Mouse (Mus musculus) heart, embryonic 13.5 days (tissue): ENCODE measurements at regions not wholly inside any gene's neighbourhood (a gene's known extent, or its start where the extent isn't known, plus 50 kb on each side); places are given as distances from the start of the nearest gene placed in this dataset.
"Not testable (repeated sequence)": the region's sequence is repeated elsewhere in the genome, so short reads cannot be mapped to it uniquely, and the experiment has no call there.

Experiments
- ATAC-seq: fragments of 200-750 bp; cut with Nextera tagmentation; 2 replicates; pipeline ENCODE4 v1.8.0; 2017; ENCODE audit warnings: moderate TSS enrichment; ENCODE audit not compliant: insufficient number of reproducible peaks, low FRiP score, low TSS enrichment; ENCODE audit errors: extremely low read depth
- H3K27ac ChIP-seq: fragments of 300-500 bp; sonication (generic); replicated peaks from 2 replicates; pipeline ENCODE4 v1.5.1; 2015; ENCODE audit warnings: moderate library complexity, mild to moderate bottlenecking, inconsistent platforms
- H3K27me3 ChIP-seq: fragments of 300-500 bp; sonication (generic); replicated peaks from 2 replicates; pipeline ENCODE4 v1.6.1; 2015; ENCODE audit warnings: mild to moderate bottlenecking, inconsistent platforms
- H3K36me3 ChIP-seq: fragments of 300-500 bp; sonication (generic); 2 replicates; pipeline ENCODE4 v1.6.1; 2015; ENCODE audit warnings: mild to moderate bottlenecking, inconsistent platforms
- H3K4me1 ChIP-seq: fragments of 300-500 bp; sonication (generic); 2 replicates; pipeline ENCODE4 v1.6.1; 2015; ENCODE audit warnings: inconsistent platforms
- H3K4me2 ChIP-seq: fragments of 300-500 bp; sonication (generic); 2 replicates; pipeline ENCODE4 v1.6.1; 2015; ENCODE audit warnings: inconsistent platforms, mild to moderate bottlenecking, moderate library complexity
- H3K4me3 ChIP-seq: fragments of 300-500 bp; sonication (generic); 2 replicates; pipeline ENCODE4 v1.5.1; 2015; ENCODE audit warnings: moderate library complexity, mild to moderate bottlenecking, inconsistent platforms
- H3K9ac ChIP-seq: fragments of 300-500 bp; sonication (generic); 2 replicates; pipeline ENCODE4 v1.6.1; 2015; ENCODE audit warnings: inconsistent platforms, mild to moderate bottlenecking, moderate library complexity
- H3K9me3 ChIP-seq: fragments of 300-500 bp; sonication (generic); 2 replicates; pipeline ENCODE4 v1.6.1; 2016; ENCODE audit warnings: inconsistent platforms
- WGBS: fragments of 180-500 bp; shearing (Covaris S2); methylation state at CpG from one replicate; pipeline ENCODE4 v1.1.7; 2015; ENCODE audit warnings: mixed read lengths; 5-methylcytosine and 5-hydroxymethylcytosine counted together

DNA sequence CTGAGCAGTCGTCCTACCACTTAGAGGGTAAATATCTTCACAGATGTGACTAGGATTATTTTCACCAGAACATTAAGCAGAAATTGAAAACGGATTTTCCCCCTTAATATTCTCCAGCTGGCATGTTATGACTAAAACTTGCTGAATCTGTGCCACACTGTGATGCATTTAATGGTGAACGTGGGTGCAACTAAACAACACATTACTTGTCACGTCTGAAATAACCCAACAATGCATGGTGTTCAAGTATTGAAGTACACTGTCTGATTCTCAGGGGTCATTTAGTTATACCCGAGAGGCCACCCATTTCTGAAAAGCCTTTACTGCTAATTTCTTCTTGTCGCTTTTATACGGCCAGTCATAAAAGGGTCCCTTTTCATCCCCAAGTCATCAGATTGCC lies 226.5 kb downstream of the Ppp1r3a start:
- WGBS: 72% methylated on average over 7 of the region's 7 CpGs
- no peak overlapping the region for H3K27ac ChIP-seq

DNA sequence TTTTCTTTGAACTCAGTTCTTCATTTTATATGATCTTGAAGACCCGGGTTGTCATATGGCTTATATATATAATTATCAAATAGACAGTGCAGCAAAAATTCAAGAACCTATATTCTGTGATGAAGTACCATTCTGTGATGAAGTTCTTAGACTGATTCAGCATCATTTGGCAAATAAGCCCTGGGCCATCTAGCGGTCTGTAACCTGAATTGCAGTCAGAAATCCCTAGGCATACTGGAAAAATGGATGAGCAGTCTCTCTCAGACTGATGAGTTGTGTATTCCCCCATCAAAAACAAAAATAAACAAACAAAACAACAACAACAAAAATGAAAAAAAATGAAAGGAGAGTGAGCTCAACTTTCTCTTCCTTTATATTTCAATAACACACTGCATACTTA lies 232.3 kb downstream of the Ppp1r3a start:
- WGBS: 10% methylated on average over 2 of the region's 2 CpGs
- no peak for ATAC-seq

More for the DNA sequence above, 226.5 kb downstream of the Ppp1r3a start:
- no peak overlapping the region for H3K4me3 ChIP-seq
- no peak overlapping the region for H3K4me2 ChIP-seq
- no peaks in the 10 kb centered on the region for H3K9me3 ChIP-seq
- H3K27me3 ChIP-seq: no peaks in the 10 kb centered on the region
- H3K36me3 ChIP-seq: no peaks in the 10 kb centered on the region
- no peak for ATAC-seq
- peaks cover 4% of the 10 kb centered on the region for H3K4me1 ChIP-seq
- no peak overlapping the region for H3K9ac ChIP-seq

DNA sequence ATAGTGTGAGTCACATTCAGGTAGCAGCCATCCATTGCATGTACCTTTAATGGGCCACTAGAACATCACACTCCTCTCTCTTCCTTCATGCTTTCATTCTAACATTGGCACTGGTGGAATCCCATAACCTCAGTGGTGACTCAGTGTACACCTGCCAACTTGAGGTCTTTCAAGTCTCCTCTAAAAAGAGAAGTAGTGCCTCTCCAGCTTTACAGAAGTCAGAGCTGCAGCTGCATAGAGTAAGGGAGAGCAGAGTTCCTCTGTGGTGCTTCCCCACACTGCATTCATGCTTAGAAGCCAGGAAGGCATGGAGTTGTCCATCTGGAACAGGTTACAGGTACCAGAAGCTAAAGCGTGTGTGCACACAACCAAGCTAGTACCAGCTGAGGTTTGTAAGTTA lies 233.8 kb downstream of the Ppp1r3a start:
- Histone ChIP-seq H3K4me3 (no peak overlapping the region), H3K27ac (no peak overlapping the region), H3K9ac (no peak overlapping the region), H3K27me3 (no peaks in the 10 kb centered on the region), H3K36me3 (no peaks in the 10 kb centered on the region), H3K9me3 (no peaks in the 10 kb centered on the region), H3K4me1 (no peaks in the 10 kb centered on the region), H3K4me2 (no peak overlapping the region)
- WGBS: 81% methylated on average over 1 of the region's 1 CpGs
- no peak for ATAC-seq

More for the DNA sequence above, 232.3 kb downstream of the Ppp1r3a start:
- no peaks in the 10 kb centered on the region for H3K4me1 ChIP-seq
- H3K4me2 ChIP-seq: no peak overlapping the region
- no peak overlapping the region for H3K9ac ChIP-seq
- no peaks in the 10 kb centered on the region for H3K36me3 ChIP-seq
- H3K27ac ChIP-seq: no peak overlapping the region
- no peak overlapping the region for H3K4me3 ChIP-seq
- no peaks in the 10 kb centered on the region for H3K9me3 ChIP-seq
- H3K27me3 ChIP-seq: no peaks in the 10 kb centered on the region

DNA sequence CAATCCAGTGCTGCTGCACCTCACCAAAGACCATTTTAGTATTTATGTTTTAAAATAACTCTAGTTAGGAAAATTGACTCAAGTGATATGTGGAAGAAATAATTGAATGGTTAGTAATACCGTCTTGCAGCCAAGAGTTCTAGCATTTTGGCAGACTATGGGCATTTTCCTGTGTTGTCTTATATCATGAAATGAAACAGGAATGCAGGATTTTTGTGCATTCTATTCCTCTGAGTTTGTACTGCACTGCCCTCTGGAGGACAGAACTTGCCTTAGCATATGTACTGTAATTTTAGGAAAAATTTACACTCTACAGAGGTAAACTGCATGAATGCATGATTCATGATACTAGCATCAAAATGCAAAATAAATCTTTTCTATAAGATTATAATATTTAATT lies 250.9 kb downstream of the Ppp1r3a start:
- no peak overlapping the region for H3K4me3 ChIP-seq
- no peaks in the 10 kb centered on the region for H3K9me3 ChIP-seq
- H3K4me2 ChIP-seq: no peak overlapping the region
- no peak overlapping the region for H3K27ac ChIP-seq
- 25% methylated on average over 1 of the region's 1 CpGs for WGBS
- no peaks in the 10 kb centered on the region for H3K27me3 ChIP-seq
- ATAC-seq: no peak
- no peak overlapping the region for H3K9ac ChIP-seq
- H3K36me3 ChIP-seq: no peaks in the 10 kb centered on the region
- no peaks in the 10 kb centered on the region for H3K4me1 ChIP-seq

DNA sequence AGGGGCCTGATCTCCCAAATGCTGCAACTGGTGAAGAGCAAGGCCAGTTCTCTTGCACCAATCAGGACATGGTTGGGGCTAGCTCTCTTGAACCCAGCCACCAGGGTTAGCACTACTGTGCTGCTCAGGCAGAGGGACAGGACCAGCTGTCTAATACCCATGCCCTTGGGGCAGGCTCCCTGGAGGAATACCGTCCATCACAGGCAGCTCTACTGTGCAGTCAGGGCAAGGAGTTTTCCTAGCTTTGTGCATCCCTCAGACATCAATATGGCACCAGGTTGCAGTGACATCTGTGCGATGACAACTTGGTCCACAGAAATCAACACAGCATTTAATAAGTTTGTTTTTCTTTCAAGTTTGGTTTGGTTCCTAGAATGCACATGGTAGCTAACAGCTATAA lies 254.4 kb downstream of the Ppp1r3a start:
- Histone ChIP-seq H3K9ac (no peak overlapping the region), H3K4me2 (no peak overlapping the region), H3K36me3 (no peaks in the 10 kb centered on the region), H3K4me3 (no peak overlapping the region), H3K4me1 (no peaks in the 10 kb centered on the region), H3K27ac (no peak overlapping the region), H3K27me3 (no peaks in the 10 kb centered on the region), H3K9me3 (no peaks in the 10 kb centered on the region)
- no peak for ATAC-seq
- WGBS: 80% methylated on average over 2 of the region's 2 CpGs

DNA sequence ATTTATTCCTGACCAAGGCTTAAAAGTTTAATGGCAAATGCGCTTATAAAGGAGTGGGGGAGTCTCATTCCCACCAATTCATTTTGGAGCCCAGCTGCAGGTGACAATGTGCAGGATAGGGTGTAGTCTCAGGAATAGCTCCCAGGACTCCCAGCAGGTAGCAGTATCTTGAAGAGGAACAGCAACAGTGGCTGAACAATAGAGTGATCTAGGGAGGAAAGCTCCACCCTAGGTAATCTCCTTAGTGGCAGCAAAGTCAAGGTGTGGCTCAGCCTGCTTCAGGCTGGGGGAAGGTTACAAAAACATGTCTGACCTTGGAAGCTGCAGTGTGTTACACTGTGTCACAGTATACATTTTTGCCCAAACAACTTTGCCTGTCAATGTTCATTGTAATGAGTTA lies 255.2 kb downstream of the Ppp1r3a start:
- not testable (repeated sequence) for H3K4me2 ChIP-seq, H3K4me3 ChIP-seq, H3K27ac ChIP-seq, H3K27me3 ChIP-seq, ATAC-seq, H3K9ac ChIP-seq, H3K36me3 ChIP-seq, H3K4me1 ChIP-seq, H3K9me3 ChIP-seq
- 49% methylated on average over 1 of the region's 1 CpGs for WGBS

DNA sequence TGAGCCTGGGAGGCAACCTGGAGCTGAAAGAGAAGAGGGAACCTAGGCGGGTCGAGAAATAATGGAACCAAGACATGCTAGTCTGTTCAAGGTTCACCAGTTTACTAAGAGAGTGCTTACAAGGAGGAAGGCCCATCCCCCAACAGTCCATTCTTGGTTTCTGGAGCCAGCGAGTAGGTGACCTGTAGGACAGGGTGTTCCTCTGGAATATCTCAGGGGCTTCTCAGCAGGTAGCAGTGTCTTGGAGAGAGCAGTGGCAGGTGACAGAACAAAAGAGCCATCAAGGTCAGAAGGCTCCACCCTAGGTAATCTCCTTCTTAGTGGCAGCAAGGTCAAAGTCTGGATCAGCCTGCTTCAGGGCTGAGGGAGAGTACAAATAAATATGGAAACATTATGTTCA lies 268.4 kb downstream of the Ppp1r3a start:
- not testable (repeated sequence) for H3K9ac ChIP-seq, ATAC-seq, H3K4me1 ChIP-seq, H3K27ac ChIP-seq, H3K36me3 ChIP-seq, H3K4me2 ChIP-seq, H3K9me3 ChIP-seq, H3K4me3 ChIP-seq, H3K27me3 ChIP-seq
- WGBS: 68% methylated on average over 3 of the region's 3 CpGs

DNA sequence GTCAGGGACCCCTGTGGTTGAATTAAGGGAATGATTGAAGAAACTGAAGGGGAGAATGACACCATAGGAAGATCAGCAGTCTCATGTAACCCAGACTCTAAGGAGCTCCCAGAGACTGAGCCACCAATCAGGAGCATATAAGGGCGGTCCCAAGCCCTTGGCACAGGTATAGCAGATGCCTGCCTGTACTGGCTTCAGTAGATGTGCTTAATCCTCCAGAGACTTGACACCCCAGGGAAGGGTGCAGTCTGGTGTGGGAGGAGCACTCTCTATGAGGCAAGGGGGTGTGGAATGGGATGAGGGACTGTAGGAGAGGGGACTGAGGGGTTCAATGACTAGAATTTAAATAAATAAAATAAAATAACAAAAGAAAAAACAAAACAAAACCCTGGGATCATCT lies 298.7 kb downstream of the Ppp1r3a start:
- Histone ChIP-seq H3K27ac (no peak overlapping the region), H3K36me3 (no peaks in the 10 kb centered on the region), H3K9ac (no peak overlapping the region), H3K27me3 (no peaks in the 10 kb centered on the region), H3K4me3 (no peak overlapping the region), H3K4me2 (no peak overlapping the region), H3K4me1 (no peaks in the 10 kb centered on the region), H3K9me3 (peaks cover 9% of the 10 kb centered on the region; the same call in 1 of the 2 replicates)
- WGBS: 67% methylated on average over 1 of the region's 1 CpGs
- ATAC-seq: no peak

DNA sequence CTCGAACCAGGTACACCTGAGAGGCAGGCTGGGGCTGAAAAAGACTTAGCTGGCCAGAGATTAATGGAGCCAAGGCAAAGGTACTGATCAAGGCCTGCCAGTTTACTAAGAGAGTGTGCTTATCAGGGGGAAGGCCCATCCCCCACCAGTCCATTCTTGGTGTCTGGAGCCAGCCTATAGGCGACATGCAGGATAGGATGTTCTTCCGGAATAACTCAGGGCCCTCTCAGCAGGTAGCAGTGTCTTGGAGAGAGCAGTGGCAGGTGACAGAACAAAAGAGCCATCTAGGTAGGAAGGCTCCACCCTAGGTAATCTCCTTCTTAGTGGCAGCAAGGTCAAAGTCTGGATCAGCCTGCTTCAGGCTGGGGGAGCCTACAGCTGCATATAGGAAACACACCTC lies 301.8 kb downstream of the Ppp1r3a start:
- H3K4me1 ChIP-seq, H3K27ac ChIP-seq, H3K36me3 ChIP-seq, H3K27me3 ChIP-seq, H3K4me2 ChIP-seq, H3K9me3 ChIP-seq, H3K4me3 ChIP-seq, H3K9ac ChIP-seq, ATAC-seq: not testable (repeated sequence)
- 79% methylated on average over 3 of the region's 3 CpGs for WGBS

DNA sequence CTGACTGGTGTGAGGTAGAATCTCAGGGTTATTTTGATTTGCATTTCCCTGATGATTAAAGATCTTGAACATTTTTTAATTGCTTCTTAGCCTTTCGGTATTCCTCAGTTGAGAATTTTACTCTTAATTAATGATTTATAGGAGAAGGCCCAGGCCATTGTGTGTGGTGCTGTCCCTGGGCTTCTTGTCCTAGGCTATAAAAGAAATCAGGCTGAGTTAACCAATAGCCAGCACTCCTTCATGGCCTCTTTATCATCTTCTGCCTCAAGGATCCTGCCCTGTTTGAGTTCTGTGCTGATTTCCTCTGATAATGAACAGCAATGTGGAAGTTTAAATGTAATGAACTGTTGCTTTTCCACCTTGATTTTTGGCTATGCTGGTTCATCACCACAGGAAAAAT lies 323.3 kb downstream of the Ppp1r3a start:
- Histone ChIP-seq H3K4me3 (no peak overlapping the region), H3K4me1 (no peaks in the 10 kb centered on the region), H3K27me3 (no peaks in the 10 kb centered on the region), H3K27ac (no peak overlapping the region), H3K9ac (no peak overlapping the region), H3K4me2 (no peak overlapping the region), H3K36me3 (no peaks in the 10 kb centered on the region), H3K9me3 (no peaks in the 10 kb centered on the region)
- no peak for ATAC-seq
- 76% methylated on average over 1 of the region's 1 CpGs for WGBS

DNA sequence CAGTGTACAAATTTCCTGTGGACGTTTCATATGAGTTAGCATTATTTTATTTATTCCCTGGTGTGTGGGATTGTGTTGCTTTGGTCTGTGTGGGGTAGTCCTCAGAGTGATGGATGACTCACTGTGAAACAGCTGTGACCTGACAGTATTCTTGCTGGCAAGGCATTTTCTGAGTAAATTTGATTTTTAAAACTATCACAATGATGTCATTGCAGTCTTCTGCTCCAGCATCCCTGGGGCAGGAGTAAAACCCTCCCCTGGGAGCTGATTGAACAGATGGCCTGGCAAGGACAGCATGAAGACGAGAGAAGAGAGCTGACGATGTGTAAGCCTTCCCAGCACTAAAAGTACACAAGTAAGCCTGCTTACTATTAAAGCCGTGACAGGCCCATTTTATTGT lies 345.3 kb downstream of the Ppp1r3a start:
- Histone ChIP-seq H3K4me1 (no peaks in the 10 kb centered on the region), H3K36me3 (no peaks in the 10 kb centered on the region), H3K9me3 (no peaks in the 10 kb centered on the region), H3K27me3 (no peaks in the 10 kb centered on the region), H3K27ac (no peak overlapping the region), H3K9ac (no peak overlapping the region), H3K4me3 (no peak overlapping the region), H3K4me2 (no peak overlapping the region)
- ATAC-seq: no peak
- WGBS: 47% methylated on average over 4 of the region's 4 CpGs

DNA sequence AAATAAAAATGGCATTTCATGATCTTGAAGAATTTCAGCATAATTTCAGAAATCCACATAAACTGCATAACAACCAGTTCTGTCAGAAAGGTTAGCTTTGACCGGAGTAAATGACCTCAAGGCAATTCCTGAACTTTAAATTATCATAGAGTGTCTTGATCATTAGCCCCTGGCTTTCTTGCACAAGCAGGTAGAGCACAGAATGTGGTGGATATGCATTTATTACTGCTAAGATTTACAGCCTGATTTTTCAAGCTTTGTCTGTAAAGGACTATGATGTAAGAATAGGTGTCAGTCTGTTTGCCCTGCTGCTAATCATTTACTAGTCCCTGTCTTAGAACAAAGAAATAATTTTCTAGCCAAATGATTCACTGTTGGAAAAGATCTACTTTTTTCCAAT lies 347.3 kb downstream of the Ppp1r3a start:
- no peaks in the 10 kb centered on the region for H3K4me1 ChIP-seq
- 74% methylated on average over 1 of the region's 1 CpGs for WGBS

DNA sequence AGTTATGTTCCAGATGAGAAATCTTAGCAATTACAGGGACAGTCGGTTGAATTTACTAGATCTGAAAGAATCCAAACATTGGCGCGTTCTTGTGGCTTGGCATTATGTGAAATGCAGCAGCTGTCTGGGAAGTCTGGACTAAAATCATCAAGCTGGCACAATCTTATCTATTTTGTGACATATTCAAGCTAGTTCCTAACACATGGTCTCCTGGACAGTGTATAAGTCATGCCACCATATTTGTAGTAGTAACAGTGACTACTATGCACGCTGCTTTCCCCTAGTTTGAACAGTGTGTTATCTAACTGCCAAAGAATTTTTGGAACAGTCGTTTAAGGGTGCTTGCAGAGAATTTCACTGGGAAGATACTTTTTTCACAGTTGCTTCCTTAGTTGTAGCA lies 396.8 kb downstream of the Ppp1r3a start:
- Histone ChIP-seq H3K9ac (no peak overlapping the region), H3K4me2 (no peak overlapping the region)

More for the DNA sequence above, 347.3 kb downstream of the Ppp1r3a start:
- H3K4me3 ChIP-seq: no peak overlapping the region
- H3K27ac ChIP-seq: no peak overlapping the region
- no peaks in the 10 kb centered on the region for H3K9me3 ChIP-seq
- no peaks in the 10 kb centered on the region for H3K27me3 ChIP-seq
- H3K36me3 ChIP-seq: no peaks in the 10 kb centered on the region
- no peak for ATAC-seq
- H3K4me2 ChIP-seq: no peak overlapping the region
- H3K9ac ChIP-seq: no peak overlapping the region

More for the DNA sequence above, 396.8 kb downstream of the Ppp1r3a start:
- Histone ChIP-seq H3K9me3 (no peaks in the 10 kb centered on the region), H3K27ac (no peak overlapping the region), H3K27me3 (no peaks in the 10 kb centered on the region), H3K36me3 (no peaks in the 10 kb centered on the region), H3K4me1 (no peaks in the 10 kb centered on the region), H3K4me3 (no peak overlapping the region)
- no peak for ATAC-seq
- 52% methylated on average over 5 of the region's 5 CpGs for WGBS
